Comparison of ENCODE assay signal across 13 mouse cellular contexts in the genomic region with DNA sequence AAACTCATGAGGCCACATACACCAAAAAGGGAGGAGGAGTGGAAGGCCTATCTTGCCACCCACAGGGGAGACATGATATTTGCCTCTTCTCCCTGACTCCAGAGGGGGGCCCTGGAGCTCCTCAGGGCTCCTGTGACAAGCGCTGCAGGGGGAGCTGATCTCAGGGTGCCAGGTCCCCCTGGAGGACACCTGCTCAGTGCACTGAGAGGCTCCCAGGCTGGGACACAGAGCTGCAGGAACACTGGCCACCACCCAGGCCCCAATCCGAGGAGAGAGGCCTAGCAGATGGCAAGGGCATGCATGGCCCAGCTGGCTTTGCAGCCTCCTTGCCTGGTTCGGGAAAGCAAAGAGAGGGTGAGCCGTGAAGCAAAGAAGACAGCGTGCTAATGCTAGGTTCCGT. TPM values are rescaled to one million over a fixed set of nuclear protein-coding genes. Genes with fewer than 3 reads are reported as not detected.
DNase-seq lines count a peak whose midpoint lies in the region; ATAC-seq and TF ChIP-seq lines count a peak whose summit lies in the region.
"Had no signal": no experiment of that assay in that cellular context is flagged by ENCODE, and none has a peak within 500 bp of the region (broad histone marks: within the 10 kb centered on the region; RNA-seq: fewer than 3 reads in every experiment).

No protein-coding gene starts in this region.

- 76% methylated on average over 6 of the region's 6 CpGs for WGBS in liver, embryonic 16.5 days (ENCODE audit: insufficient replicate concordance)

- H3K4me3 ChIP-seq in left cerebral cortex, adult 2 months: no peak overlapping the region
- H3K4me3 ChIP-seq in liver, embryonic 16.5 days (ENCODE audit: low read depth, low read length): no peak overlapping the region
- H3K4me3 ChIP-seq: embryonic facial prominence, embryonic 10.5 days; forebrain, embryonic 13.5 days; midbrain, embryonic 13.5 days had no signal

- H3K4me1 ChIP-seq in liver, embryonic 16.5 days (ENCODE audit: control insufficient read depth, low read depth, low read length): peaks cover 81% of the 10 kb centered on the region
- H3K4me1 ChIP-seq: forebrain, embryonic 13.5 days; midbrain, embryonic 13.5 days had no signal

- H3K4me2 ChIP-seq in liver, embryonic 16.5 days (ENCODE audit: low read depth, low read length): no peak overlapping the region
- H3K4me2 ChIP-seq: forebrain, embryonic 13.5 days; midbrain, embryonic 13.5 days had no signal

- no peak for TF ChIP-seq CTCF in left cerebral cortex, adult 2 months (IDR thresholded peaks at IDR 0.05)

- H3K36me3 ChIP-seq in liver, embryonic 16.5 days (ENCODE audit: control insufficient read depth, insufficient read depth): peaks cover 18% of the 10 kb centered on the region
- H3K36me3 ChIP-seq: embryonic facial prominence, embryonic 10.5 days; midbrain, embryonic 13.5 days had no signal

- H3K27me3 ChIP-seq in liver, embryonic 16.5 days (ENCODE audit: control insufficient read depth, insufficient read depth, low read depth, low read length): no peaks in the 10 kb centered on the region
- H3K27me3 ChIP-seq: forebrain, embryonic 13.5 days; midbrain, embryonic 13.5 days had no signal

- H3K9ac ChIP-seq in liver, embryonic 16.5 days (ENCODE audit: low read depth, low read length): 0 out of 2 replicates have a peak overlapping the region, but pooled peaks have one; percentile 6
- H3K9ac ChIP-seq: forebrain, embryonic 13.5 days; midbrain, embryonic 13.5 days had no signal

- DNase-seq in frontal cortex, postnatal 14 days (ENCODE audit: low spot score in 2 of 2): no peak
- DNase-seq in left cerebral cortex, postnatal 4 days: peak; percentile 66
- DNase-seq in left cerebral cortex, adult 2 months (ENCODE audit: extremely low spot score in 1 of 2, low spot score in 2 of 2): no peak
- no peak for DNase-seq in thymus, postnatal 14 days
- DNase-seq in adrenal gland, postnatal 14 days: no peak
- DNase-seq: right cerebral cortex, adult 18-20 months had no signal

- ATAC-seq in frontal cortex, adult (ENCODE audit: low TSS enrichment): peak; percentile 28; the same call in 1 of the 2 replicates
- 0 out of 2 replicates have a peak, but pooled peaks have one; percentile 15 for ATAC-seq in erythroid progenitor cell, adult 5-6 weeks (replicated peaks; ENCODE audit: low FRiP score, poor library complexity, severe bottlenecking)
- ATAC-seq in liver, embryonic 16.5 days (ENCODE audit: low read depth): peak; percentile 33
- ATAC-seq: forebrain, embryonic 13.5 days; intestine, postnatal 0 days; midbrain, embryonic 13.5 days had no signal

- intact Hi-C loops in left cerebral cortex, postnatal 4 days (cut with DNase I): no loop called here
- intact Hi-C loops in left cerebral cortex, adult 2 months (cut with DNase I): no loop called here

- no peaks in the 10 kb centered on the region for H3K9me3 ChIP-seq in liver, embryonic 16.5 days (replicated peaks; ENCODE audit: control insufficient read depth, low read length)
- H3K9me3 ChIP-seq: embryonic facial prominence, embryonic 10.5 days; forebrain, embryonic 13.5 days; midbrain, embryonic 13.5 days had no signal

- no peak overlapping the region for H3K27ac ChIP-seq in left cerebral cortex, adult 2 months
- H3K27ac ChIP-seq in liver, embryonic 16.5 days (ENCODE audit: low read length): no peak overlapping the region
- H3K27ac ChIP-seq: forebrain, embryonic 13.5 days; midbrain, embryonic 13.5 days had no signal

RNA-seq across cellular contexts. Expression of a gene that starts 25.9 kb away (rescaled TPM):
- total RNA-seq in left cerebral cortex, postnatal 4 days (2021): 10 to 100 TPM; 35.4 to 39.8 TPM
- 100 to 1,000 TPM in 1 of 2 experiments, 10 to 100 TPM in 1; 96.7 to 104 TPM for total RNA-seq in left cerebral cortex, adult 2 months (2021)
- total RNA-seq in erythroid progenitor cell, adult 5-6 weeks (2015; ENCODE audit: low replicate concordance): 651 and 669 TPM in 2 replicates
- total RNA-seq in erythroid progenitor cell, adult 5-6 weeks (2017; ENCODE audit: low replicate concordance): 1,485 and 1,588 TPM in 2 replicates
- 66.5 and 77.6 TPM in 2 replicates for polyA plus RNA-seq in liver, embryonic 16.5 days (2015; fragmentation: Nextera tagmentation; extraction: Ambion mirVana)
- total RNA-seq in adrenal gland, postnatal 14 days (2021): 50.1 and 51.5 TPM in 2 replicates

Comparison
In these comparisons a context has a peak if more than half of its experiments do, and no peak if none do; other contexts are left out.
1. RNA of a gene that starts 25.9 kb away (total RNA-seq): 651 to 1,588 TPM in erythroid progenitor cell, adult 5-6 weeks; 96.7 to 104 TPM in left cerebral cortex, adult 2 months, 50.1 to 51.5 TPM in adrenal gland, postnatal 14 days and 35.4 to 39.8 TPM in left cerebral cortex, postnatal 4 days; every median in the first group is over 4 times any median in the second.
2. Peak in every context shown above with its lines, with median percentiles within 50 percentile points of each other: ATAC-seq.